Mouse (Mus musculus) activated CD4-positive, CD25-positive, alpha-beta regulatory T cell, adult 4 months (primary cell): Measurements from ENCODE around the gene Trappc12. TPM values are rescaled to one million over a fixed set of nuclear protein-coding genes. Genes with fewer than 3 reads are reported as not detected.

Experiments
- ATAC-seq: one replicate; pipeline ENCODE4 v1.8.0; 2017
- polyA plus RNA-seq, 2 experiments: library from polyadenylated mRNA; unstranded; fragments of 100-300 nt; shearing (Covaris generic); gene quantifications; one replicate each; pipeline ENCODE4 v1.2.1; 2017

Trappc12 gene
- polyA plus RNA-seq, 2 experiments from 2014 or later = 31.6 to 46.1 TPM

DNA sequence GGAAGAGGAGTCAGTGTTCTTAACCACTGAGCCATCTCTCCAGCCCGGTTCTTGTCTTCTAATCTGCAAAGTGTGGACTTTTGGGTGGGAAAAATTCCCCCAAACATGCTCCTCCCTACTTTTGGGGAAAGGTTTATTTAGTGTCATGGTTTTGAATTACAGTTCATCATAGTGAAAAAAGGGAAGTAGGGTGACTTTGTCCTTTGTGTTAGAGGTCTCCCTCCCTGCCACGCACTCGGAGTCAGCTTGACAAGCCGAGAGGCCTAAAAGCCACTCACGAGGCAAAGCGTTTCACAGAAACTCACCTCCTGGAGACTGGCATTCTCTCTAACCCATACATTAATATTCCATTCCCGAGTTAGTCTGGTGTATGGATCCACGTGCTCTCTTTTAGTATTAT lies 17.6 kb downstream of the Trappc12 start:
- ATAC-seq = no peak

DNA sequence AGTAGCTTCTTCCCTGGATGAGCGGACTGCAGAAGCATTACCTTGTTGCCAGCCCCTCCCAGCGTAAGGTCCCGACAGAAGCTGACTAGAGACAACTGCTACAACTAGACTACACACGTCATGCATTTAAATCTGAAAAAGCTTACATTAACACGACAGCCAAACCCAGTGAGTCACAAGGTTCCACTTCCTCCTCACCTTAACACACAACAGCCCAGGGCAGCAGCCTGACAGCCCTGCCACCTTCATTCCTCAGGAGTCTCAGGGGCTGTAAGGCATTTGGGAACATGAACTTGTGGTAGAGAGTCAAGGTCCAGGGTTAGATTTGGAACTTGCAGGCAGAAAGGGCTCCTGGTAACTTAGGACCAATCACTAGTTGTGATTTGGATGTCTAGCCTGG lies 23.2 kb downstream of the Trappc12 start:
- peak; percentile 23 for ATAC-seq

DNA sequence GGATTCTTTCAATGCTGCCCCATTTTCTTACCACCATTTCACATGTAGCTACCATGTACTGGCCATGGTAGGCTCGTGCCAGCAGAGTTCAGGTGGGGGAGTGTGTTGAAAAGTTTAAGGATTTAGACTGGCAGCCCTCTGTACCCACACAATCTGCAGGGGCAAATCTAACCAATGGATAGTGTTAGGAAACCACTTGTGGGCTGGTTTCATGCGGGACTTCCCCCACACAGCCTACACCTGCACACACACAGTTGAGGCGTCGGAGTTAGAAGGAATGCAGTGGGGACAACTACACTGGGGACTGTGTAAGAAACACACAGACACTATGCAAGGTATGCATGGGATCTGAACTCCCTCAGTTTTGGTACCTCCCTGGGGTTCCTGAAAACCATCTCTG lies 24.1 kb downstream of the Trappc12 start:
- peak; percentile 69 for ATAC-seq

DNA sequence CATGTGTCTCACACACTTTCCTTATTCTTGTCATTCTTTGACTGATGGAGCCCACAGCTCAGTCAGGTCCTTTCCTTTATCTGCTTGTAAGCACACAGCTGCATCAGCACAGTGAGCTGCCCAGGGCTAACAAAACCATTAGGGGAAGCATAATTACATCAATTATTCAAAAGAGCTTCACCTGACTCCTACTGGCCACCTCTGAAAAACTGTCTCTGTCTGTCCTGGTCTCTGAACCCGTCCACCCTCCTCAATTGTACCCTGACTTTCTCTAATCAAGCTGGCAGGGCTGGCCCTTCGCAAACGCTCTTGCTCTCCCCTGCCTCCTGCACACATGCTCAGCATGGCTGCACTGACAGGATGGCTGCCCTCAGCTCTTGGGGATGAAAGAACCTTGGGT lies 25.9 kb downstream of the Trappc12 start:
- ATAC-seq = no peak

DNA sequence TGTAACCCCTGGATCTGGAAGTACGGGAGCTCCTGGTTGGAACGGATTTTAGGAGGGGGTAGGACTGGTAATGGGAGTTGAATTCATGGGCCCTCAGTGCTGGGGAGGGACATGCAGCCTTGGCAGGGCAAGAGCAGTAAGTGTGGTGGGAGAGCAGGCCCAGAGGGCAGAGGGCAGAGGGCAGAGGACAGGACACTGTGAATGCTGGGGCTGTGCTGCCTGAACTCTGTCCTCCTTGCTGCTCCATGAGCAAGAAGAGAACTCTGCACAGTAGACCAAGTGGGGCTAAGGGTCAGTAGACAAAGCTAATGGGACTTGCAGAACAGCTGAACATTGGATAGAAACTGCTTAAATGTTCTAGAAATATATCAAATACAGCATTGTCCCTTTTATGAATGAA lies 32.2 kb downstream of the Trappc12 start:
- no peak for ATAC-seq

DNA sequence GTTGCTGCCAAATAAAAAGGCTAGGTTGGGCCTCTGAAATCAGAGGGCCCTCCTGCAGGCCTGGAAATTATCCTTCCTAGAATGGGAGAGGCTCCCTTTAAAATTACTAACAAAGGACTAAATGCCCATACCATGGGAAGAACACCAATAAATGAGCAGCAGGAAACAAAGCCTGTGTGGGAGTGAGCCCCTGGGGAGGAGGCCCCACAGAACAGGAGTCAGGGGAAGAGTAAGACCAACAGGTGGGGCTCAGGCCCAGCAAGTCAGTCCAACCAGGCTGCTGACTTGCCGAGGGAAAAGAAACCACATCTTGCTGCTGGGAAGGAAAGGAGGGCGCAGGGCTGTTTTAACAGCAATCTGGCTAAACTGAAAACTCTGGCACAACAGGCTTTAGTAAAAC lies 33.2 kb downstream of the Trappc12 start:
- ATAC-seq = no peak

DNA sequence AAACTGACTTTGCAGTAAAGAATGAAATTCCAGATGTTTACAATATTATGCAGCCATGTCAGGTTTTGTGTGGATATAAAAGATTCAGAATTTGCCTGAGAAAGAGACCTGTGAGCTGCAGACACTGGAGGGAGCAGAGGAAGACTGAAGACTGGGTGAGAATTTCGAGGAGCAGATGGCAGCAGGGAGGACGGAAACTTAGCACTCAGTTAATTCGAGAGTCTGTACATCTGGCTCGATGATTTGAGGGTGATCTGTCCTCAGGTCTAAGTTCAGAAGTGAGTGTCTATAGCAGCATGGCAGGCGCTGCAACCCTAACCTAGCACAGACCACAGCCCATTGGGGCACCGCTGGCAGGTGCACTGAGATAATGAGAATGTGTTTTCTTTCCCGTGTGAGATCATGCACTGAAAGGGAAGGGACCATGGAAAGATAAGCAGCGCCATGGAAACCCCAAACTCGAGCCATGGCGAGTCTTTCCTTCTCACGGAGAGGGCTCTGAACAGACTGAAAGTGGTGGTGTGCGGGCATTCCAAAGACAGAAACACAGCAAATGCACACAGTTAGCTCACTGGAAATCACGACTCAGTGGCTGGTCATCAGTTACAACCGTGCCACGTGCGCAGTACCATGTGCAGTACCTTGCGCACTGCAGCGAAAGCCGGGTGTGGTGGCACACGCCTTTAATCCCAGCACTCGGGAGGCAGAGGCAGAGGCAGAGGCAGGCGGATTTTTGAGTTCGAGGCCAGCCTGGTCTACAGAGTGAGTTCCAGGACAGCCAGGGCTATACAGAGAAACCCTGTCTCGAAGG lies 35.2 kb downstream of the Trappc12 start:
- no peak for ATAC-seq

DNA sequence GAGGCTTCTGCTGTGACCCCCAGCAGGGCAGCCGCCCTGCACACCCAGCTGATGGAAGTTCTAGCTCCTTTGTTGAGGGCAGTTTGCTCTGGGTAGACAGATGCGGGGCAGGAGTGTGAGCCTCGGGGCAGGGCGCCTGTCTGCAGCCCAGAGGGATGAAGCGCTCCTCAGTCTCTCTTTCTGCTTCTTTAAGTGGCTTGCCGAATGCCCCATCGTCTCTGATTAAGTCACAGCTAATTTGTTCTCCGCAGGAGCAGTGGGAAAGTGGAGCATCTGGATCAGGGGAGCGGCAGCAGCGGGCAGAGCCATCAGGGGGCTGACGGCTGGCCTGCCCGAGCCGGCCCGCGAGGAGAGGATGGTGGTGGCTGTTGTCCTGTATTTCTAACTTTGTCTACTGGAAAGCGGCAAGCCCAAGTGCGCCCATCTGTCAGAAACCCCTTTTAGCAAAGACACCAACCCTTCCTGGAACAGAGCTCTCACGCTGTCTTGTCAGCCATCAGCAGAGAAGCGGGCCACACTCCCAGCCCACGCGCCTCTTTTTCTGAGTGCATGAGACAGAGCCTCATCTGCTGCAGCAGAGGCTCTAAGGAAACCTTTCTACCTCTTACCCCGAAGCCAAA lies 39.6 kb downstream of the Trappc12 start:
- ATAC-seq = no peak

DNA sequence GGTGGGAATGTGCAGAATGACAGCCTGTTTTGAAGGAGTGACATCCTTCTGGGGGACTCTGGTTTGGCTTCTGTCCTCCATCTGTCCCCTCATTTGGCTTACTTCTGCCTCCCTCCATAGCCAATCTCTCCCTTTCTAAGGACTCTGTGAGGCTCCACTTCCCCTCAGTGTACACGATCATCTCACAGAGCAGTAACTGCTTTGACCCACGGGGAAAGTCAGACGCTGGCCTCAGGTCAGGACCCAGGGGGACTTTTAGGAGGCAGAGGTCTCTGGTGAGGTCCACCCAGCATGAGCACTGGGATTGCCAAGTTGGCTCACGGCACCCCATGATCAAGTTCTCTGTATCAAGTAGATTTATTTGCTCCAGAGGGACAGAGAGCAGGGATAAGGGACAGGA lies 42.1 kb downstream of the Trappc12 start:
- no peak for ATAC-seq

DNA sequence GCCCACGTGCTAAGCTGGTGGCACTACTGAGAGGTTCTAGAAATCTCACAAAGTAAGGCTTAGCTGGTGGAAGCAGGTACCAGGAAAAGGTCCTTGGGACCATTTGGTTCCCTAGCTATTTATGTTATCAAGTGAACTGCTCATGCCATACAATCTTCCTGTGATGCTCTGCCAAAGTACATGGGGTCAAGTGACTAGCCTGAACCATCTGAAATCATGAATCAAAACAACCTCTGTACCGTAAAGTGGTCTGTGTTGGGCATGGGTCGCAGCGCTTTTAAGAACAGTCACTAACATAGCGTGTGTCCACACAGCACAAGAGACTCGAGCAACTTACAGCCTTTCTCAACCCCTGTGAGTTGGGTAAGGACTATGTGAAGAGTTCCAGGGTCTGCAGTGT lies 45.1 kb downstream of the Trappc12 start:
- ATAC-seq = no peak

DNA sequence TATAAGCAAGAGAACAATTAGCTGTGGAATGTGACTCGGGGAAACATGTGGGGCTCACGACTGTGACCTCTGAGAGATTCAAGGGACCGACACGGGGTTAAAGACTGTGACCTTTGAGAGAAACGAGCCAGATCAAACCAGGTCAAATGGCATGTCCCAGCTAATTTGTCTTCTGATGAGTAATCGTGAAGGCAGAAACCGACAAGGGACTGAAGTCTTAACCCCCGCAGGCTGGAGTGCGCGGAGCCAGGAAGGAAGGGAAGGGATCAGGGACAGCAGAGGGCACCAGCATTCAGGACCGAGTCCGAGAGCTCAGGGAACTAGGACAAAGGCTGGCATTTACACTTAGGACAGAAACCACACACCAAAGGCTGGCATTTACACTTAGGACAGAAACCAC lies 45.9 kb downstream of the Trappc12 start:
- no peak for ATAC-seq

DNA sequence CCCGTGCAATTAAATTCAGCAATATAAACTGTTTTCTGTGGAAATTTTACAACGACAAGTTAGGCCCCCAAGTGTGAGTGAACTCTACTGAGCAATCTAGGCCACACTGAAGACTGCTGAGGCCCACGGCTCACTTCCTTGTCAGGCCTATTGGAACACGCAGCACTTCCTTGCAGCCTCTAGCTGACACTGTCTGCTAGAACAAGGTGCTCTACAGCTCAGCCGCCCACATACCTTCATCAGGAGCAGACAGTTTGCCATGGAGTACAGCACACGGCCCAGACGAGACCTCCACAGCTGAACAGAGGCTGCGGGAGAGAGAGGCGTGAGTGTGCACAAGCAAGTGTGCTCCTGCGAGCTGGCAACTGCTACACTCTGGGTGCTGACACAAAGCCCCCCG lies 49.0 kb downstream of the Trappc12 start:
- ATAC-seq = peak; percentile 10

DNA sequence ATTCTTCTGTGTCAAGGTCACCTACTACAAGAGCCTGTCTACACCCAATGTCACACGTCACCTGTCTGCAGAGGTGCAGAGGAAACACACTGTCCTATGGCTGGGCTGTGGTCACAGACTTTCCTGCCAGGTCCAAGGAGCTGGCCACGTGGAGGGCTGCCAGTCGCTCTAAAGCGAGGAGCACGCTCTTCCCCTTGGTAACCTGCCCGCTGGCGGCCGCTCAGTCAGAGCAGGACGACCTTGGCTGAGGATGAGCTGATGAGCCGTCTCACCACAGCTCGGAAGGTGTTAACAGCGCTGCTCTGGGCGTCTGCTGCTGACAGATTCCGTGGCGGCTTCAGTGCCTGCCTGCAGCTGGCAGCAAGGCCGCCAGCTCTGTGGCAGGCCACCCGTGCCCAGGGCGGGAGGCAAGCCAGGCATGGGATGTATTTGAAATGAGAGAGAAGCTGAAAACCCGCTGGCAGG lies 49.7 kb downstream of the Trappc12 start:
- ATAC-seq = peak; percentile 37

DNA sequence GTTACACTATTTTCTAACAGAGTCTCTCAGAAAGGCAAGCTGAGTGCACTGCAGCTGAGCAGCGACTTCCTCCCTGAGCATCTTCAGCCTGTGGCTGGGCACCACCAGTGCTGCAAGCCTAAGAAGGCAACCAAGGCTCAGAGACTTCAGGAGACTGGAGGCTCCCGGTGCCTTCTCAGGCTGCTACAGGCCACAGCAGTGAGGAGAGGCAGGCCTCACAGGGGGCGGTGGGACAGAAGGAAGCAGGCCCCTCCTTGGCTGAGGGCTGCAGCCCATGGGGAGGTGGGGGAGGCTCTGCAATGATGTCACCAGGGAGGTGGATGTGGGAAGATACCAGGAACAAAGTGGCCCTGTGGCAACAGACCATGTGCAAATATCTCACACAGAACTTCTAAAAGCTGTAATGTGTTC lies 50.2 kb downstream of the Trappc12 start:
- peak; percentile 66 for ATAC-seq

DNA sequence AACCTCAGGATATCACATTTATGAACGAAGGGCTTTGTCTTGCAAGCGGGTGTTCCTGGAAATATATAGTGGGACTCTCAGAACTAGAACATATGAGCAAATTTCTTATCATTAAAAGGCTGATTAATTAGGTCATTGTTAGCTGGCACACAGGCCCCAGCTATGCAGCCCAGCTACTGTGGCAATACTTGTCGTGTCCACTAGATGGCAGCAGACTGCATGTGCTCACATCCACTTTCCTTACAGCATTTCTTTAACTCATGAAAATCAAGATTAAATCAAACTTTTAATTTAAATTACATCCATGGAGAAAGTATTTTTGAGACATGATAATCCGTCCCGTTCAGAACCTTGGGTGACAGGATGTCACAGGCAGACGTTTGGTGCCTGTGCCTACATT lies 50.6 kb downstream of the Trappc12 start:
- ATAC-seq = peak; percentile 47

DNA sequence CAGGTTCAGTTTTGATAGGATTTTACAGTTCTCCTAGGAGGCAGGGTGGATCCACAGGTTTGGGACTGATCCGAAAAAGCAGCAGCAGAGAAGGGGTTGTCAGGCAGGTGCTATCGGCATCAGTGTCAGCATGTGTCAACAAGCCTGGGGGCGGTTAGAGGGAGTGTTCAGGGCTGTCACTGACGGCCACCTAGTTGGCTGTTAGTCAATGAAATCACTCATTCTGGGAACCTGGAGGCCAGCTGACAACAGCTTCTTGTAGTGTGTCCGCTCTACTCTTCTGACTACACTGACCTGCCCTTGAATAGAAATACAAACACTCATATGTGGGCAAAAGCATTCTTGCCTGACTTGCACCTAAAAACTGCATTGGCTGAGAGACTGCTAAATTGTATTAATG lies 51.2 kb downstream of the Trappc12 start:
- no peak for ATAC-seq

DNA sequence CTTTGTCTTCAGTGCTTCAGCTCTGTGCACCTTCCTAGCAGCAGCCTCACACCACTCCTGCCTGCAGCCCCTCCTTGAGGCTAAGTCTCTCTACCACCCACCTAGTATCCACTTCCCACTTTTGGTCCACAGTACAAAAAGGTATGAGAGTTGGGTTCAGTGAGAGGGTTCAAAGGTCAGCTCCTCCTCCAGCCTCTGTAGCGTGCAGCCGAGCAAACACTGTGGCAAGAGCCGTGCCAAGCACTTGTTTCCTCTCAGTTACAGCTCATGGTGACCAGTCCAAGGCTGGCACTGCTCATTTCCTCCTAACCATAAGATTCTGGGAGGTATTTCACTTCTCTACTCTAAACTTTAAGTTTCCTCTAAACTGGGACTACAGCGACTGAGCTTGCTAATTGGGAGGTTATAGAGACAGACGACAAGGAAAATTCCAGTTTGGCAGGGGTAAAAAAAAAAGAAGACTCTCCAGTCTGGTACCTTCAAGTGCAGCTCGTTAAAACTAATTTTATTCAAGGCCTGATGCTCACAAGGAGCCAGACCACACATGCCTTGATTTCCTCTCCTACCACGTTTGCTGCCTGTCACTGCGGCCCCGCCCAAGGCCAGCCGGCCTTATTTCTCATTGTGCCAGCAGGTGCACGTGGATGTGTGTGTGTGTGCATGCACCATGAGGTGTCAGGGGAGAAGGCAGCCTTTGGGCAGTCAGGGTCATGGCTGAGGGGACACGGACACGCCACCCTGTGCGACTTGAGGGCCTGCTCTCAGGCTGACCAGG lies 52.3 kb downstream of the Trappc12 start:
- ATAC-seq = no peak

DNA sequence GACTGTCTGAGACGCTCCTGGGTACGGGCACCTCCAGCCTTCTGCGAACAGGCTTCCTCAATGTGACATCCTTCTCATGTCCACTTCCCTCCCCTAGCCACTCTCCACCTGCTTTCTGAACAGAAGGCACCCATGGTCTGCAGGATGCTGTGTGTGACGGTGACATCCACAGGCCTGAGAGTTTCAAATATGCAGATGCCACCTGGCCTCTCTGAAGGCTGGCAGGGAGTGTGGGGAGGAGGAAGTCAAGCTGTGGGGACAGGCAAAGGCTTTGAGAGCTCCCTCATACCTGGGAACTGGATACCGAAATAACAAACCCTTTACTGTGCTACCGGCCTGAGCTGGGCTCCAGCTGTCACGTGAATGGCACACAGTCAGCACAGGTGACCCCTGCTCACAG lies 55.5 kb downstream of the Trappc12 start:
- no peak for ATAC-seq

DNA sequence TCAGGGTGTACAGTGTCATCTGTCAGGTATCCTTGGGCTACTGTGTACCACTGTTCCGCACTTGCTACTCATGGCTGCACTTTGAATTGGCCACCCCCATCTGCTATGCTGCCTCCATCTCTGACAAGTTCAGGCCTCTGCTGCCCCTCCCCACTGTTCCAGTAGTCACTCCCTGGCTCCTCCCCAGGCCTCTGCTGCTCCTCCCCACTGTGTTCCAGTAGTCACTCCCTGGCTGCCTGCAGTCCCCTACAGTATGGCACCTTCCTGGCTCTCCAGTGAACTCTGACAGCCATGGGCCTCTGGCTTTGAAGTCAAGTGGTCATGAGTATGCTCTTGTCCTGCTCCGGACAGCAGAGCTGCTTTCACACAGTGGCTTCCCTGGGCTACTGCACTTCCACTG lies 56.0 kb downstream of the Trappc12 start:
- ATAC-seq = no peak

DNA sequence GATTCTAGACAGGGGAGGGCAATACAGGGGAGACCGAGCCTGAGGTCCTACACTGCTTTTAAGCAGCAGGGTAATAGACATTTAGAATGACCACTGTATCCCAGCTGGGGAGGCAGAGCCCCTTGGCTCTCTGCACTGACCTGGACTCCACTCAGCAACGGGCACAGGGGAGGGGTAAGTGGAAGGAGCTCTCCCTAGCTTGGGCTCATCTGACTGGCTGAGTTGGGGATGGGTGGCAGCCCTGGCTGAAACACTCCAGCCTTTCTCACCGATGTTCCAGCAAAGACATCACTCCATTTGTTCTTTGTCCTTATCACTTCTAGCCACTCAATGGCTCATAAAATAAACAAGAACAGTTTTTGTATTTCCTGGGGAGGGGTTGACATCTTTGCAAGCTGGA lies 56.5 kb downstream of the Trappc12 start:
- ATAC-seq = no peak

DNA sequence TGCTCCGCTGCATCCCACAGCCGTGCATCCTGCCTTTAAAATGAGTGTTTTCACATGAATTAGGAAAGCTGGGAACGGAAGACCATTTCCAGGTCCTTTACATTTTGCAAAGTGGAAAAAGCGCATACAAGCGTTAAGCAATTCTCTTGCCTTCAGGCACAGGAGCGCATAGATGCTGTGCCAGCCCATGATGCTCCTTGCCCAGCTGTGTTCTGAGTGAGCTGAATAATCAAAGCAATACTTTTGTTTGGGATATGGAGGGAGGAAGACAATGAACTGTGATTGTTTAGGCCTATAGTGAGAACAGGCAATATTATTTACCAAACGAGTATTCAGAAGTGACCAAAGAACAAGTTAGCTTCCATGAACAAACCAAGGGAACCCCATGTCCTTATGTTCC lies 59.5 kb downstream of the Trappc12 start:
- ATAC-seq = no peak

DNA sequence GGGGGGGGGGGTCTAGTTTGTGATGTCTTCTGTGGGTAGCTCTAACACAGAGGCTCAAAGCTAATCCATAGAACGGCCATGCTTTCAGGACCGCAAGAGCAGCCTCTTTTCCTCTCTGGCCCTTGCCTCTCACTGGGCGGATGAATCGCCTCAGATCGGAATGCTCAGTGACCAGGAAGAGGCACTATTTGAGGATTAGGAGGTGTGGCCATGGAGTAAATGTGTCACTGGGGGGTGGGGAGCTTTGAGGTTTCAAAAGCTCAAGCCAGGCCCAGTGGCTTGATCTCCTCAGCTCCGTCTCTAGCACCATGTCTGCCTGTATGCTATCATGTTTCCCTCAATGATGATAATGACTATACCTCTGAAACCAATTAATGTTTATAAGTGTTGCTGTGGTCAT lies 61.3 kb downstream of the Trappc12 start:
- no peak for ATAC-seq

DNA sequence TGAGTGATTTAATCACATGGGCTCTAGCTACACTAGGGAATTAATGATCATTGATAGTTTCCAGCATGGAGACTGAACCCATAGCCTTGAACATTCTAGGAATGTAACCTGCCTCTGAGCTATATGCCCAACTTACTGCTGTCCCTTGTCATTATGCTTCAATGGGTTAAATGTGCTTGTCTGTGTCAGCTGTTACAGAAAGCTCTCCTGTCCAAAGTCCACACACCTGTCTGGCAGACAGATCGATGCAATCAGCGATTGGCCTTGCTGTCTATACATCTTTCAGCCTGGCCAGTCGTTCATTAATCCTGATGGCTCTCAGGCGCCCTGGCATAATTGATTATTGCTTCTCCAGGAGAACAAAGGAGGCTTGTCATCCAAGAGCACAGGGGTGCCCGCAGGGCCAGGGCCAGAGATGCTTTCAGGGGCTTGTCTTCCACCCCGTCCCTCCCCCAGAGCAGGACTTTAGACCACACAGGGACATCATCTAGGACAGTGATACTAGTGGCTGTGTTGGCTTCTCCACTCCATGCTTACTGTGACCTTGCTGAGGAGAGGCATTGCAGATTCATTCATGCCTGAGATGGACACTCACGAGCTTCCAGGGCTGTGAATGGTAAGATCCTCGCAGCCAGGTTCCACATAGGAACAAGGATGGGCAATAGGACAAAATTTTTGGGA lies 63.9 kb downstream of the Trappc12 start:
- no peak for ATAC-seq
